Comparison of ENCODE assay signal across 10 mouse cellular contexts in genomic region chr2:92640555-92640954, GRCm38 (mm10). TPM values are rescaled to one million over a fixed set of nuclear protein-coding genes. Genes with fewer than 3 reads are reported as not detected.
A peak's percentile ranks its signal among the peaks of the same experiment; 100 is the strongest.
DNase-seq lines count a peak whose midpoint lies in the region; ATAC-seq lines count a peak whose summit lies in the region.
"Had no signal": no experiment of that assay in that cellular context is flagged by ENCODE, and none has a peak within 500 bp of the region (broad histone marks: within the 10 kb centered on the region; RNA-seq: fewer than 3 reads in every experiment).

No protein-coding gene starts in this region.

- ATAC-seq in common myeloid progenitor, adult 5-6 weeks (replicated peaks; ENCODE audit: low read depth, poor library complexity, severe bottlenecking): peak; percentile 72
- no peak for ATAC-seq in frontal cortex, adult (ENCODE audit: low TSS enrichment)
- ATAC-seq: forebrain, embryonic 13.5 days had no signal

- DNase-seq in adrenal gland, adult 2 months: peak; percentile 18
- no peak for DNase-seq in adrenal gland, adult 18-20 months (ENCODE audit: low spot score in 2 of 2)
- DNase-seq in 416B (ENCODE audit: low read depth) (peak; percentile 17), liver (peak; percentile 78)
- DNase-seq in gastrocnemius, adult 18-20 months (ENCODE audit: low spot score): no peak
- no peak for DNase-seq in kidney, adult 18-20 months
- DNase-seq: cerebellum, adult 8-10 months had no signal

RNA-seq across cellular contexts. Expression of gene Chst1, which starts 41.0 kb away (rescaled TPM):
- 10 to 100 TPM; 15.3 to 18.8 TPM for total RNA-seq in adrenal gland, adult 2 months (2021)
- 22.8 and 40.7 TPM in 2 replicates for polyA plus RNA-seq in adrenal gland, adult 2 months (2012; rRNA removed)
- 10 to 100 TPM; 13.2 to 20.4 TPM for total RNA-seq in adrenal gland, adult 18-20 months (2021)
- 0.64 and 1.7 TPM in 2 replicates for total RNA-seq in common myeloid progenitor, adult 5-6 weeks (2017)
- total RNA-seq in gastrocnemius, adult 18-20 months (2021): 1 to 10 TPM in 1 of 2 experiments, under 1 TPM in 1; 0.80 to 1.9 TPM

Comparison
In these comparisons a context has a peak if more than half of its experiments do, and no peak if none do; other contexts are left out.
1. DNase-seq: peak in adrenal gland, adult 2 months (single experiment), 416B (single experiment) and liver (single experiment); none in adrenal gland, adult 18-20 months (0 of 2), gastrocnemius, adult 18-20 months (single experiment) and kidney, adult 18-20 months (single experiment).